Mouse (Mus musculus) liver, embryonic 16.5 days (tissue): ENCODE data around the gene Hist1h1e. TPM values are rescaled to one million over a fixed set of nuclear protein-coding genes. Genes with fewer than 3 reads are reported as not detected.

Experiments used
- ATAC-seq: fragments of 200-750 bp; cut with Nextera tagmentation; 2 replicates; pipeline ENCODE4 v1.8.0; 2017; ENCODE audit warnings: low read depth, mild to moderate bottlenecking, moderate number of reproducible peaks, moderate library complexity
- H3K27ac ChIP-seq: fragments of 300-500 bp; sonication (generic); 2 replicates; pipeline ENCODE4 v1.5.1; 2014; ENCODE audit warnings: mild to moderate bottlenecking, low read length
- H3K27me3 ChIP-seq: fragments of 300-500 bp; sonication (generic); 2 replicates; pipeline ENCODE4 v1.6.1; 2014; ENCODE audit warnings: low read depth, low read length, mixed read lengths; ENCODE audit not compliant: control insufficient read depth, insufficient read depth
- H3K36me3 ChIP-seq: fragments of 300-500 bp; sonication (generic); 2 replicates; pipeline ENCODE4 v1.6.1; 2014; ENCODE audit warnings: mild to moderate bottlenecking; ENCODE audit not compliant: control insufficient read depth, insufficient read depth
- H3K4me1 ChIP-seq: fragments of 300-500 bp; sonication (generic); 2 replicates; pipeline ENCODE4 v1.6.1; 2014; ENCODE audit warnings: low read depth, low read length, mixed read lengths; ENCODE audit not compliant: control insufficient read depth
- H3K4me2 ChIP-seq: fragments of 300-500 bp; sonication (generic); 2 replicates; pipeline ENCODE4 v1.6.1; 2014; ENCODE audit warnings: low read depth, low read length, mixed read lengths
- H3K4me3 ChIP-seq: fragments of 300-500 bp; sonication (generic); 2 replicates; pipeline ENCODE4 v1.5.1; 2014; ENCODE audit warnings: low read depth, mild to moderate bottlenecking, low read length
- H3K9ac ChIP-seq: fragments of 300-500 bp; sonication (generic); 2 replicates; pipeline ENCODE4 v1.6.1; 2014; ENCODE audit warnings: low read depth, low read length
- H3K9me3 ChIP-seq: fragments of 300-500 bp; sonication (generic); replicated peaks from 2 replicates; pipeline ENCODE4 v1.6.1; 2016; ENCODE audit warnings: low read length; ENCODE audit not compliant: control insufficient read depth
- WGBS: fragments of 180-500 bp; shearing (Covaris S2); extraction: QIAGEN DNeasy Blood & Tissue Kit; methylation state at CpG from one replicate; pipeline ENCODE4 v1.1.7; 2014; ENCODE audit not compliant: insufficient replicate concordance; 5-methylcytosine and 5-hydroxymethylcytosine counted together
- polyA plus RNA-seq: library from polyadenylated mRNA; unstranded; fragments of >200 nt; fragmentation: Nextera tagmentation; extraction: Ambion mirVana; gene quantifications from 2 replicates; pipeline ENCODE4 v1.2.1, GENCODE M21; 2015

Gene Hist1h1e
- polyA plus RNA-seq, 1 experiment from 2014 or later: 23.6 TPM

DNA sequence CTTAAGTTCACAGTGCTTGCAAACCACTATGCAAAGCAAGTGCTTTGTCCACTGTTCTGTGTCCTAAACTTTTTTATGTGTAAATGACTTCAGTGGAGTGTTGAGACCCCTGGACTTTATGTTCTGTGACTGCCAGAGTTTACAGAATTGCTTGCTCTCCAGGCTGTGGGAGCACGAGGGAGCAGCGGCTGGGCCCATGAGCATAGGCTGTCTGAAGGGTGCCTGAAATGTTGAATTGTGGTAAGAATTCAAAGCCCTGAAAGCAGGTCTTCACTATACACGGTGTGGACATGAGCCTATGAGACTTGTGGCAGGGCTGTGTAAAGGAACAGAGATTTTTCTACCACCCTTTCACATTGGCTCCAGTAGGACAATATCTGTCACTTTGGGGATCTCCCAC lies 10.7 kb downstream of the Hist1h1e start:
- Histone ChIP-seq H3K4me3 (no peak overlapping the region), H3K27ac (0 out of 2 replicates have a peak overlapping the region, but pooled peaks have one; percentile 27), H3K9me3 (no peaks in the 10 kb centered on the region), H3K4me2 (no peak overlapping the region), H3K36me3 (0 out of 2 replicates have a peak, but pooled peaks cover 3% of the 10 kb centered on the region), H3K4me1 (peaks cover 21% of the 10 kb centered on the region), H3K9ac (no peak overlapping the region), H3K27me3 (no peaks in the 10 kb centered on the region)
- no peak for ATAC-seq
- WGBS: 87% methylated on average over 3 of the region's 3 CpGs

DNA sequence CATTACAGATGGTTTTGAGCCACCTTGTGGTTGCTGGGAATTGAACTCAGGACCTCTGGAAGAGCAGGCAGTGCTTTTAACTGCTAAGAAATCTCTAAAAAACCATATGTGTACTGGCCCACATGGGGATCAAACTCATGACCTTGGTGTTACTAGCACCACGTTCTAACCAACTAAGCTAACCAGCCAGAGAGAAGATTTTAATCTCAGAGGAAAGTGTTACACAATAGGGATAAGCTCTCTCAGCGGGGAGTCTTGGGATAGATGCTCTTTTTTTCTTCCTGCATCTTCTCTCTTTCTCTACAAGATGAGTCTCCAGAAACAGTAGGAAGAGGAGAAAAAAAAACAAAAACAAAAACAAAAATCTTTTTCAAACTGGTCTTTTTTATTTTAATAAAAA lies 12.0 kb downstream of the Hist1h1e start:
- H3K27me3 ChIP-seq: no peaks in the 10 kb centered on the region

DNA sequence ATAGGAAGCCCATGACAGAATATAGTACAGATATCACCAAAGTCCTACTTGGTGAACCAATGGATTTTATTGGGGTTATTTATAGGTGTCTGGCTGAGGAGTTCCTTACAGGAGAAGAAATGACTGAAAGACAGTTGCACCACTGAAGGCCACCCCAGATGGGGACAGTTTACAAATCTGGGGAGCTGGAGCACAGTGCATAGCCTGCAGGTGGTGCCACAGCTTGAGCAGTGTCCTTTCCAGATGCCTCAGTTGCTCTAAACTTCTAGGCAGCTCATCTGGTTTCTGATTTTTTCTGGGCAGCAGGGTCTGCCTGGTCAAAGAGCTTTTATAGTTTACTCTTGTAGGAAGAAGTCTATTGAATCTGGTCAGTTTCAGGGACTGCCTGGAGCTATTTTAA lies 12.5 kb downstream of the Hist1h1e start:
- Histone ChIP-seq H3K9me3 (no peaks in the 10 kb centered on the region), H3K4me3 (no peak overlapping the region), H3K4me1 (peaks cover 21% of the 10 kb centered on the region), H3K4me2 (peak overlapping the region; percentile 61; the same call in 1 of the 2 replicates), H3K27me3 (no peaks in the 10 kb centered on the region), H3K9ac (peak overlapping the region; percentile 46), H3K36me3 (0 out of 2 replicates have a peak, but pooled peaks cover 3% of the 10 kb centered on the region), H3K27ac (peak overlapping the region; percentile 93)
- ATAC-seq: no peak

More for the DNA sequence above, 12.0 kb downstream of the Hist1h1e start:
- Histone ChIP-seq H3K9me3 (no peaks in the 10 kb centered on the region), H3K4me1 (peaks cover 21% of the 10 kb centered on the region), H3K9ac (no peak overlapping the region), H3K27ac (no peak overlapping the region), H3K36me3 (0 out of 2 replicates have a peak, but pooled peaks cover 3% of the 10 kb centered on the region), H3K4me3 (no peak overlapping the region), H3K4me2 (no peak overlapping the region)
- WGBS: 60% methylated on average over 2 of the region's 2 CpGs
- ATAC-seq: no peak

DNA sequence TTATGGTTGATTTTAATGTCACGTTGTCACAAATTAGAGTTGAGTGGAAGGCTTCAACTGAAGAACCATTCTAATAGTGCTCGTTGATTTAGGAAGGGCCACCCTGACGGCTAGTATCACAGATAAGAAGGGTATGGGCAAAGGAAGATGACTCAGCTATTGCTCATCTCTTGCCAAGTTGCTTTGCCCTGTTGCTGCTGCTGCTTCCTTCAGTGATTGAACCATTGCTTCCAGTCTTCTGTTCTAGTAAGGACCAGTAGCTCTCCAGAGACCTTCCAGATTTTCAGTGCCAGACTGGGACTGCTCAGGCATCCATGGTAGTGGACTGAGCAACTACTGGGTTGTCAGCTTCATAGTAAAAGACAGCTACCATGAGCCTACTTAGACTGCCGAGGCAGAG lies 13.1 kb downstream of the Hist1h1e start:
- WGBS: 27% methylated on average over 4 of the region's 4 CpGs
- H3K27ac ChIP-seq: peak overlapping the region; percentile 93
- H3K36me3 ChIP-seq: 0 out of 2 replicates have a peak, but pooled peaks cover 3% of the 10 kb centered on the region
- H3K4me2 ChIP-seq: peak overlapping the region; percentile 61
- peak overlapping the region; percentile 34; the same call in 1 of the 2 replicates for H3K4me3 ChIP-seq
- peak overlapping the region; percentile 58 for H3K9ac ChIP-seq
- H3K9me3 ChIP-seq: no peaks in the 10 kb centered on the region
- H3K27me3 ChIP-seq: no peaks in the 10 kb centered on the region
- peak; percentile 97 for ATAC-seq
- peaks cover 21% of the 10 kb centered on the region for H3K4me1 ChIP-seq

DNA sequence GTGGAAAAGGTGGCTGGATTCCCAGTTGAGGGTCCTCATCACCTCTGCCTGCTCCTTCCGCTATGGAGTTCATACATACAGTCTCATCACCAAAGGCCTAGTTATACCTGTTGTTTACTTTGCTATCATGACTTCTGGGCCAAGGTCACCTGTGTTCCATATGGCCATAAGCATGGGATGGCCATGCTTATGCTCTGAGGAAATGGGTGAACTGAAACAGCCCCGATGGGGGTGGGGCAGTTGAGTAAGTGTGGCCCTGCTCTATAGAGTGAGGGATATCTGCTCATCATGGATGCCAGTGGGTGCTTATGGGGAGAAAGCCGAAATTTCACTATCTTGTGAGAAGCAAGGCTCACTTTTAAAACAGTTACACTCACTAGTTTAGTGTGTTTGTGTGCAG lies 17.3 kb downstream of the Hist1h1e start:
- H3K27me3 ChIP-seq: no peaks in the 10 kb centered on the region
- H3K9ac ChIP-seq: no peak overlapping the region
- H3K4me3 ChIP-seq: no peak overlapping the region
- no peaks in the 10 kb centered on the region for H3K9me3 ChIP-seq
- H3K36me3 ChIP-seq: no peaks in the 10 kb centered on the region
- WGBS: 80% methylated on average over 3 of the region's 3 CpGs
- no peak overlapping the region for H3K4me2 ChIP-seq
- ATAC-seq: no peak
- H3K4me1 ChIP-seq: peaks cover 22% of the 10 kb centered on the region
- H3K27ac ChIP-seq: no peak overlapping the region

DNA sequence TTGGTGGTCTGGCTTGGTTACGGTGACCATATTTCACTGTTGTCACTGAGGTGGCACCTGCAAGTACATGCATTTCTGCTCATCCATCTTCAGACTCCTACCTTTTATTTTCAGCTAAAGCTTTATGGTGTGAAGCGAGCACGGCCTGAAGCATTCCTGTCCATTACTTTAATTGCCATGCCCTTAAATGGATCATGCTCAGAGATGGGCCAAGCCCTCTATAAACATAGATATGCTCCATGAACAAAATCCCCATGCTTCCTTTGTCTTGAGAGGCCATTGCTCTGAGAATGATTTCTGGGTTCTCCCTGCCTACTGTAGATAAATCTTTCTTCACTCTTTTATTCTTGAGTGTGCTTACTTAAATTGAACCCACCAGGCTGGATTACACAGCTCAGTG lies 17.9 kb downstream of the Hist1h1e start:
- Histone ChIP-seq H3K4me2 (no peak overlapping the region), H3K27ac (no peak overlapping the region), H3K9me3 (no peaks in the 10 kb centered on the region), H3K36me3 (no peaks in the 10 kb centered on the region), H3K4me1 (peaks cover 16% of the 10 kb centered on the region), H3K27me3 (no peaks in the 10 kb centered on the region), H3K9ac (no peak overlapping the region), H3K4me3 (no peak overlapping the region)
- 80% methylated on average over 3 of the region's 3 CpGs for WGBS
- ATAC-seq: no peak

DNA sequence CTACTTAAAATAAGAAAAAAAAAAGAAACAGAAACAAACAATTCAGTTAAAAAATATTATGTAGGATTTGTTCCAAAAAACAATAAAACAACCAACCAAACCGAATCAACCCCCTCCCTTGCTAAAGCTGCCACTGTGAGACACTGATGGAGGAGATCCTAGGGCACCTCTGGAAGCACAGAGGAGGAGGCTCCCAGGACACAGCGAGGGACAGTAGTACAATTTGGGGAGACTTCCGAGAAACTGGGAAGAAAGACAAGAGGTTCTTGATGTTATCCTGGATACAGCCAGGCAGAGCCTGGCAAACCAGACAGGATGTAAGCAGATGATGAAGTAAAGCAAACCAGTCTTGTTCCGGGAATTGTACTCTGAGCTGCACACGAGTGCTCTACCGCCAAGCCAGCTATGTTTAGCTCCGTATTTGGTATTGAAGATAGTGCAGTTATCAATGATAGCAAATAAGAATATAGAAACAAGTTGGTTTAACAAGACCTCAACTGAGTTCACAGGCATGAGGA lies 19.1 kb downstream of the Hist1h1e start:
- no peak overlapping the region for H3K27ac ChIP-seq

DNA sequence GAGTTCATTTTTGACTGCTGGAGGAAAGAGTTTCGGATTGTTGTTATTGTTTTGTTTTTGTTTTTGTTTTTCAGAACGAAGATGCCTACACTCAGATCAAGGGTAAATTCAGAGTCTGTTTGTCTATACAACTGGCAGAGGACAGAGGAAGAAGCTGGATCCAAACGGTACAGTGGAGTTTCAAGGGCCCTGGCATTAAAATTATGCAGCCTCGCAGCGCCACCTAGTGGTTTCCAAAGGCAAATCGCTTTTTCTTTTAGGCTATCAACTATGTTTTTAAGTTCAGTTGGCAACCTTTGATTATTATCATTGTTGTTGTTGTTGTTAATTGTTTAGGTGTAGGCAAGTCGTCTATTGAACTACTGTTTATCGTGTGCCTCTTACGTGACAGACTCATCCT lies 24.4 kb downstream of the Hist1h1e start:
- no peak overlapping the region for H3K4me3 ChIP-seq
- no peaks in the 10 kb centered on the region for H3K27me3 ChIP-seq
- peaks cover 38% of the 10 kb centered on the region for H3K4me1 ChIP-seq
- ATAC-seq: no peak
- peak overlapping the region; percentile 30; the same call in 1 of the 2 replicates for H3K9ac ChIP-seq
- H3K9me3 ChIP-seq: no peaks in the 10 kb centered on the region
- 0 out of 2 replicates have a peak overlapping the region, but pooled peaks have one; percentile 14 for H3K4me2 ChIP-seq
- H3K36me3 ChIP-seq: no peaks in the 10 kb centered on the region
- 5% methylated on average over 9 of the region's 9 CpGs for WGBS
- peak overlapping the region; percentile 51 for H3K27ac ChIP-seq

More for the DNA sequence above, 19.1 kb downstream of the Hist1h1e start:
- peaks cover 4% of the 10 kb centered on the region for H3K4me1 ChIP-seq
- 40% methylated on average over 7 of the region's 7 CpGs for WGBS
- H3K36me3 ChIP-seq: no peaks in the 10 kb centered on the region
- H3K27me3 ChIP-seq: no peaks in the 10 kb centered on the region
- peak overlapping the region; percentile 33; the same call in 1 of the 2 replicates for H3K9ac ChIP-seq
- ATAC-seq: no peak
- H3K4me3 ChIP-seq: no peak overlapping the region
- H3K4me2 ChIP-seq: no peak overlapping the region
- no peaks in the 10 kb centered on the region for H3K9me3 ChIP-seq

DNA sequence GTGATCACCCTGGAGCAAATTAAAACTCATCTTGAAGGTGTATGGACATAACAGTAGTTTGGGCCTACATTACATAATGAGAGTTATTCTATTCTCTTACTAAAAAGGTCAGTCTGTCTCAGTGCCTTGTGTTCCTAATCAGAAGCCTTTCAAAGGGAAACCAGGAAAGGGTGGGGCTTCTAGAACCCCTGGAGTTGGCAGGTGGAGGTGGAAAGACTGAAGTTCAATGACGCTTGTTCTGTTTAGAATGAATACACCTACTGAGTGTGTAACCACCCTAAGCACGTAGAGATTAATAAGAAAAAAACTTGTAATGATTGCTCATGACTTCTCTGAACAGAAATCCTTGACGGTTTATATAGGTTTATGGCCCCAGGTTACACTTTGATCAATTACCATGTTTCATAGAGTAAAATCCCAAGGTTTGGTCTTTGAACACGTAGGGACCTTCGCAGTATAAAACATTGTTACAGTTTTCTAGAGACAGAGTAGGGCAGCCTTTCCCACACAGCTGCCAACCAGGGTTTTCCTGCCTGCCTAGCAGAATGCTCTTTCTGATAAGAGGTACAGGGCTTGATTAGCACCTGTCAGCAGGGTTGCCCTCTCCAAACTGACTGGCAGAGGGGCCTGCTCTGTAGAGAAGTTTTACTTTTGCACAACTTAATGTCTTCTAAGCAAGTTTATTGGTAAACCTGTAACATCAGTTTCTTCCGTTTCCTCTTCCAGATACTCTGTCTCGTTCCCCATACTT lies 26.6 kb downstream of the Hist1h1e start:
- Histone ChIP-seq H3K4me3 (peak overlapping the region; percentile 9; the same call in 1 of the 2 replicates), H3K4me2 (peak overlapping the region; percentile 46), H3K9me3 (no peaks in the 10 kb centered on the region), H3K9ac (peak overlapping the region; percentile 54), H3K27me3 (no peaks in the 10 kb centered on the region), H3K36me3 (no peaks in the 10 kb centered on the region), H3K4me1 (peaks cover 40% of the 10 kb centered on the region), H3K27ac (peak overlapping the region; percentile 93)
- WGBS: 27% methylated on average over 7 of the region's 7 CpGs
- ATAC-seq: peak; percentile 95
